Mouse (Mus musculus) R1 (cell line): ENCODE data around the gene Nmbr.
A peak's percentile ranks its signal among the peaks of the same experiment; 100 is the strongest.

Experiments
- DNase-seq: peaks from one replicate; pipeline ENCODE4 v3.0.0-alpha.2; 2018; ENCODE audit warnings: low read depth, low spot score

The Nmbr gene

GRCm38 (mm10) chr10:14705072-14706066 is at the start of gene Nmbr, which contains the start of gene Vta1:
TSS of gene Nmbr (plus strand) at chr10:14705591.
TSS of gene Vta1 (minus strand) at chr10:14705560.
- DNase-seq: peak; percentile 97

- DNase-seq: no peak
Observed at GRCm38 (mm10) chr10:14660875-14661274, 44.5 kb upstream of the Nmbr start.

GRCm38 (mm10) chr10:14666147-14666546 is 39.2 kb upstream of the Nmbr start:
- no peak for DNase-seq

GRCm38 (mm10) chr10:14685663-14686062 is 19.7 kb upstream of the Nmbr start:
- DNase-seq: peak; percentile 66

- DNase-seq: no peak
Observed at GRCm38 (mm10) chr10:14688785-14689442, 16.5 kb upstream of the Nmbr start.

- DNase-seq: no peak
Observed at GRCm38 (mm10) chr10:14690349-14690748, 15.0 kb upstream of the Nmbr start.

GRCm38 (mm10) chr10:14703239-14703638 is 2.2 kb upstream of the Nmbr start:
- DNase-seq: peak; percentile 14

GRCm38 (mm10) chr10:14703830-14704420 is 1.5 kb upstream of the Nmbr start:
- DNase-seq: peak; percentile 57

- DNase-seq: no peak
Observed at GRCm38 (mm10) chr10:14718114-14718513, 12.7 kb downstream of the Nmbr start, which contains the start of gene Gje1. TSS of gene Gje1 (minus strand) at chr10:14718214.

- DNase-seq: no peak
Observed at GRCm38 (mm10) chr10:14725671-14726070, 20.3 kb downstream of the Nmbr start.

GRCm38 (mm10) chr10:14734285-14734684 is 28.9 kb downstream of the Nmbr start:
- DNase-seq: peak; percentile 50

GRCm38 (mm10) chr10:14759665-14760558 is 54.5 kb downstream of the Nmbr start:
- peak; percentile 51 for DNase-seq

GRCm38 (mm10) chr10:14760618-14761017 is 55.2 kb downstream of the Nmbr start:
- DNase-seq: no peak

GRCm38 (mm10) chr10:14770227-14770910 is 65.0 kb downstream of the Nmbr start:
- DNase-seq: no peak

- no peak for DNase-seq
Observed at GRCm38 (mm10) chr10:14774499-14774898, 69.1 kb downstream of the Nmbr start.

GRCm38 (mm10) chr10:14789969-14790368 is 84.6 kb downstream of the Nmbr start:
- no peak for DNase-seq

- DNase-seq: no peak
Observed at GRCm38 (mm10) chr10:14816970-14817369, 111.6 kb downstream of the Nmbr start.
